Mouse (Mus musculus) cortical plate, adult 2 months (tissue): ENCODE data around the gene Hoxb5.

Experiments used
- CTCF ChIP-seq: fragments of 200-500 bp; IDR thresholded peaks from 2 replicates; pipeline ENCODE4 v1.5.1; 2011; ENCODE audit warnings: mild to moderate bottlenecking, control low read depth, low read length; ENCODE audit not compliant: insufficient read depth; ENCODE audit errors: extremely low read depth
- POLR2A ChIP-seq: fragments of 200-500 bp; IDR thresholded peaks from 2 replicates; pipeline ENCODE4 v1.6.1; 2011; ENCODE audit warnings: mild to moderate bottlenecking, low read length, control low read depth; ENCODE audit not compliant: insufficient read depth; ENCODE audit errors: extremely low read depth

DNA sequence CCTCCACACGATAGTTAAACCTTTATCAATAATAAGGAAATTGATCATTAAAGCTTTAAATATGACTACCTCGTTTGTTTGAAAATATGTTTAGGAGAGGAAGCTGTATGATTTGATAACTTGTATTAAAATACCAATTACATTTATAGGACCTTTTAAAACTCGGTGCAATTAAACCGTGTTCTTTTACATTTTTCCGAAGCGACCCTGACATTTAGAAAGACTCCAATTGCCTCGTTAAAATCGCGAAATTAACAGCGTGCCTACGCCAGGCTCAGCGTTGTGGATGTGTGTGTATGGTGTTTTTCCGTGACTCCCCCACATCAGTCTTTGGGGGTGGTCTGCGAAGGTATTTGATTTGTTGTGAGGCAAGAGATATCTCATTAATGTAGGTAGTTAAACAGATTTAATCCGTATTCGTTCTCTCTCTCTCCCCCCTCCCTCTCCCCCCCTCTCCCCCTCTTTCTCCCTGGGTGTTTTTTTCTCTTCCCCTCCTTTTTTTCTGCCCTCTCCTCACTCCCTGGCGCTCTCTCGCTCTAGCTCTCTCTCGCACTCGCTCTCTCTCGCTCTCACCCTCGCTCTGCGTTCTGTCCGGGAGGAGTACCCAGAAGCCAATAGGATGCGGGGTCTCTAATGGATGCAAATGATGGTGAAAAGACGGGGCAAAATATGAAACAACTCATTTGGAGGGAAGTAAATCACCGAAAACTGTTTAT is 21.1 kb upstream of the Hoxb5 start, which contains the start of gene Hoxb8:
- TF ChIP-seq POLR2A: no peak
- no peak for TF ChIP-seq CTCF
